Mouse (Mus musculus): ENCODE measurements around the gene Src. TPM values are rescaled to one million over a fixed set of nuclear protein-coding genes. Genes with fewer than 3 reads are reported as not detected.
A peak's percentile ranks its signal among the peaks of the same experiment; 100 is the strongest.

Gene Src
- polyA plus RNA-seq, 1 experiment from 2014 or later, result 6.7 TPM

DNA sequence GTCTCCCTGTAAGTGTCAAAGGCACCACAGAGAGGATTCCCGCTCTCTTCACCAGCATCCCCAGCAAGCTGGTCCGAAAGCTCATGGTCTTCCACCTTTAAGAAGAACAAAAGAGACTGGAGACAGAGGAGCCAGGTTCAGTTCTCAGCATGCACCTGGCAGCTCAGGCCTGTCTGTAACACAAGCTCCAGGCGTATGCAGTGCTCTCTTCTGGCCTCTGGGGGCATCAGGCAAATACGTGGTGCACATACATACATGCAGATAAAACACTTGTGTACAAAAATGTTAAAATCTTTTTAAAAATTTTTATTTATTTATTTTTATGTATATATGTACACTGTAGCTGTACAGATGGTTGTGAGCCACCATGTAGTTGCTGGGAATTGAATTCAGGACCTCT is 19.7 kb upstream of the Src start:
- WGBS, result over 99% methylated on average over 4 of the region's 4 CpGs
- Histone ChIP-seq H3K9ac (ENCODE audit: low read length) (no peak overlapping the region), H3K27me3 (ENCODE audit: control insufficient read depth, insufficient read depth, low read length) (no peaks in the 10 kb centered on the region), H3K4me3 (ENCODE audit: control insufficient read depth in 1 of 2, insufficient read depth in 1 of 2, low read depth in 1 of 2, low read length in 2 of 2) (no peak overlapping the region), H3K27ac (replicated peaks in 1 of 2; ENCODE audit: control insufficient read depth in 1 of 2, insufficient read depth in 1 of 2, low read depth in 2 of 2, low read length in 2 of 2) (no peak overlapping the region), H3K36me3 (ENCODE audit: control insufficient read depth, insufficient read depth, low read length) (peaks cover 34% of the 10 kb centered on the region), H3K4me1 (ENCODE audit: control insufficient read depth in 2 of 2, insufficient read depth in 2 of 2, low read length in 2 of 2) (no peaks in the 10 kb centered on the region), H3K9me3 (ENCODE audit: control insufficient read depth, low read length) (peaks cover 4% of the 10 kb centered on the region; the same call in 1 of the 2 replicates), H3K4me2 (ENCODE audit: low read length) (no peak overlapping the region)
- no peak for ATAC-seq (ENCODE audit: insufficient number of reproducible peaks, insufficient read depth, low FRiP score, low read depth)

DNA sequence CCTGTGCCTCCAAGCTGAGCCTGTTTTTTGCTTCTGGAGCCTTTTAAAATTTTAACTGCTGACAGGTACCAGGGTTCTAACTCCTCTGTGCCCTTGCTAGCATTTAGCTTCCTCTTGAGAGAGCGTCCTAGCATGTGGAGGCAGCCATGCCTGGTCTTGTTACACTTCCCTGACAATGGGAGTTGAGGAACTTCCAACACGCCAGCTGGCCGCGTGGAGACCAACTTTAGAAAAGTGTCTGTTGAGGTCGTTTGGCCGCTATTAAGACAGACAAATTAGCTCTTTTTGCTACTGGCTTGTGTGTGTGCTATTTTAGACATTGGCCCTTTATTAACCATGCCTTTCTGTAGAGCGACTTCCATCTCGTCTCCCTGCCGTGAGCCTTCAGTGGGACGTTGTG is 18.4 kb upstream of the Src start:
- WGBS, result 89% methylated on average over 10 of the region's 10 CpGs
- no peak overlapping the region for H3K9ac ChIP-seq (ENCODE audit: low read length)
- no peak overlapping the region for H3K27ac ChIP-seq (replicated peaks in 1 of 2; ENCODE audit: control insufficient read depth in 1 of 2, insufficient read depth in 1 of 2, low read depth in 2 of 2, low read length in 2 of 2)
- no peak overlapping the region for H3K4me2 ChIP-seq (ENCODE audit: low read length)
- H3K27me3 ChIP-seq (ENCODE audit: control insufficient read depth, insufficient read depth, low read length), result no peaks in the 10 kb centered on the region
- H3K4me3 ChIP-seq (ENCODE audit: control insufficient read depth in 1 of 2, insufficient read depth in 1 of 2, low read depth in 1 of 2, low read length in 2 of 2), result no peak overlapping the region
- ATAC-seq (ENCODE audit: insufficient number of reproducible peaks, insufficient read depth, low FRiP score, low read depth), result no peak
- no peaks in the 10 kb centered on the region for H3K4me1 ChIP-seq (ENCODE audit: control insufficient read depth in 2 of 2, insufficient read depth in 2 of 2, low read length in 2 of 2)
- peaks cover 4% of the 10 kb centered on the region; the same call in 1 of the 2 replicates for H3K9me3 ChIP-seq (ENCODE audit: control insufficient read depth, low read length)
- peaks cover 34% of the 10 kb centered on the region for H3K36me3 ChIP-seq (ENCODE audit: control insufficient read depth, insufficient read depth, low read length)

DNA sequence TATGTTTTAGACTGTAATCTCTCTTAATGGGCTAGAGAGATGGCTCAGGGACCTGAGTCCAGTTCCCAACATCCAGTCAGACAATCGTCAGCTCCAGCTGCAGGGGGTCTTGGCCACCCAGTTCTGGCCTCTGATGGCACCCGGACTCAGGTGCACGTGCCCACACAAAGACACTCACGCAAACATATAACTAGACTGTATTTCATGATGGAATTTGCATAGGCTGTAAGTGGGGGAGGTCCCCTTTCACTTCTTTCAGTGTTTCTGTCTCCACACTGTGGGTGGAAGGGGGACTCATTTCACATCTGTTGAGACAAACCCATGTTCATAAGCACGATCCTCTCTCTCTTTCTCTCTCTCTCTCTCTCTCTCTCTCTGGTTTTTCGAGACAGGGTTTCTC is 17.8 kb upstream of the Src start:
- H3K4me1 ChIP-seq (ENCODE audit: control insufficient read depth in 2 of 2, insufficient read depth in 2 of 2, low read length in 2 of 2), result no peaks in the 10 kb centered on the region
- H3K4me2 ChIP-seq (ENCODE audit: low read length), result no peak overlapping the region
- H3K4me3 ChIP-seq (ENCODE audit: control insufficient read depth in 1 of 2, insufficient read depth in 1 of 2, low read depth in 1 of 2, low read length in 2 of 2), result no peak overlapping the region
- H3K27ac ChIP-seq (replicated peaks in 1 of 2; ENCODE audit: control insufficient read depth in 1 of 2, insufficient read depth in 1 of 2, low read depth in 2 of 2, low read length in 2 of 2), result no peak overlapping the region
- H3K9me3 ChIP-seq (ENCODE audit: control insufficient read depth, low read length), result peaks cover 4% of the 10 kb centered on the region; the same call in 1 of the 2 replicates
- no peaks in the 10 kb centered on the region for H3K27me3 ChIP-seq (ENCODE audit: control insufficient read depth, insufficient read depth, low read length)
- ATAC-seq (ENCODE audit: insufficient number of reproducible peaks, insufficient read depth, low FRiP score, low read depth), result no peak
- WGBS, result 85% methylated on average over 6 of the region's 6 CpGs
- H3K36me3 ChIP-seq (ENCODE audit: control insufficient read depth, insufficient read depth, low read length), result peaks cover 31% of the 10 kb centered on the region
- no peak overlapping the region for H3K9ac ChIP-seq (ENCODE audit: low read length)

DNA sequence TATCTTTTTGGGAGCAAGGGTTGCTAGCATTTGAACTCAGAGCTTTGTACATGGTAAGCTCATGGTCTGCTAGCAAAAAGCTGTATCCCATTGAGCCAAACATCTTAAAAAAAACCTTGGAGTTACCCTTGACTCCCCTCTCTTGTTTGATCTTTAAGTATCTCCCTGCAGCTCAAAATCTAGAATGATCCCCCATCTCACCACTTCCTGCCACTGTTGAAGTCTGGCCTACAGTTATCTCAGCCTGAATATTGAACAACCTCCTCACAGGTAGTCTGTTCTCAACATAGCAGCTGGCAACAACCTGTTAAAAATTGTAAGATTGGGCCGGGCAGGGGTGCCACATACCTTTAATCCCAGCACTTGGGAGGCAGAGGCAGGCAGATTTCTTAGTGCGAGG is 17.0 kb upstream of the Src start:
- Histone ChIP-seq H3K4me2 (ENCODE audit: low read length) (no peak overlapping the region), H3K4me3 (ENCODE audit: control insufficient read depth in 1 of 2, insufficient read depth in 1 of 2, low read depth in 1 of 2, low read length in 2 of 2) (no peak overlapping the region), H3K9ac (ENCODE audit: low read length) (no peak overlapping the region), H3K9me3 (ENCODE audit: control insufficient read depth, low read length) (peaks cover 4% of the 10 kb centered on the region; the same call in 1 of the 2 replicates), H3K4me1 (ENCODE audit: control insufficient read depth in 2 of 2, insufficient read depth in 2 of 2, low read length in 2 of 2) (no peaks in the 10 kb centered on the region), H3K27ac (replicated peaks in 1 of 2; ENCODE audit: control insufficient read depth in 1 of 2, insufficient read depth in 1 of 2, low read depth in 2 of 2, low read length in 2 of 2) (no peak overlapping the region), H3K36me3 (ENCODE audit: control insufficient read depth, insufficient read depth, low read length) (peaks cover 23% of the 10 kb centered on the region), H3K27me3 (ENCODE audit: control insufficient read depth, insufficient read depth, low read length) (no peaks in the 10 kb centered on the region)
- WGBS, result 86% methylated on average over 2 of the region's 2 CpGs
- no peak for ATAC-seq (ENCODE audit: insufficient number of reproducible peaks, insufficient read depth, low FRiP score, low read depth)

DNA sequence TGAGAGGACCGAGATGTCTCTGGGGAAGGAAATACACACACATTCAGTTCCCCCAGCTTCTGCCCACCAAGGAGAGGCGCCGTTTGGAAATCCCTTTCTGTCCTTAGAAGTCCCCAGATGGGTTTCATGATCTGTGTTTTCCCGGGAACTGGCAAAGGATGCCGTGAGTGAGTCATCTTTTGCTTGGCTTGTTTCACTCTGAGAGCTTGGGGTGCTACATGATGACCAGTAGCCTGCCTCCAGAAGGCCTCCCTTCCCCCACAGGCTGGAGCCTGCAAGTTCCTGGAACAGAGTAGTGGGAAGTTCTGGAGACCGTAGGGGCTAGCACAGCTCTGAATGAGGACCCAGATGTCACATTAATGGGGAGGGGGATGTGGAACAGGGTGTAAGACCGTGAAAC is 10.6 kb upstream of the Src start:
- Histone ChIP-seq H3K27me3 (ENCODE audit: control insufficient read depth, insufficient read depth, low read length) (no peaks in the 10 kb centered on the region), H3K9ac (ENCODE audit: low read length) (no peak overlapping the region), H3K36me3 (ENCODE audit: control insufficient read depth, insufficient read depth, low read length) (no peaks in the 10 kb centered on the region), H3K4me3 (ENCODE audit: control insufficient read depth in 1 of 2, insufficient read depth in 1 of 2, low read depth in 1 of 2, low read length in 2 of 2) (no peak overlapping the region), H3K9me3 (ENCODE audit: control insufficient read depth, low read length) (no peaks in the 10 kb centered on the region), H3K27ac (replicated peaks in 1 of 2; ENCODE audit: control insufficient read depth in 1 of 2, insufficient read depth in 1 of 2, low read depth in 2 of 2, low read length in 2 of 2) (no peak overlapping the region), H3K4me2 (ENCODE audit: low read length) (no peak overlapping the region), H3K4me1 (ENCODE audit: control insufficient read depth in 2 of 2, insufficient read depth in 2 of 2, low read length in 2 of 2) (peaks cover 4% of the 10 kb centered on the region in 2 experiments; a peak in 2 of 4 replicates)
- ATAC-seq (ENCODE audit: insufficient number of reproducible peaks, insufficient read depth, low FRiP score, low read depth), result no peak
- WGBS, result 69% methylated on average over 7 of the region's 7 CpGs

DNA sequence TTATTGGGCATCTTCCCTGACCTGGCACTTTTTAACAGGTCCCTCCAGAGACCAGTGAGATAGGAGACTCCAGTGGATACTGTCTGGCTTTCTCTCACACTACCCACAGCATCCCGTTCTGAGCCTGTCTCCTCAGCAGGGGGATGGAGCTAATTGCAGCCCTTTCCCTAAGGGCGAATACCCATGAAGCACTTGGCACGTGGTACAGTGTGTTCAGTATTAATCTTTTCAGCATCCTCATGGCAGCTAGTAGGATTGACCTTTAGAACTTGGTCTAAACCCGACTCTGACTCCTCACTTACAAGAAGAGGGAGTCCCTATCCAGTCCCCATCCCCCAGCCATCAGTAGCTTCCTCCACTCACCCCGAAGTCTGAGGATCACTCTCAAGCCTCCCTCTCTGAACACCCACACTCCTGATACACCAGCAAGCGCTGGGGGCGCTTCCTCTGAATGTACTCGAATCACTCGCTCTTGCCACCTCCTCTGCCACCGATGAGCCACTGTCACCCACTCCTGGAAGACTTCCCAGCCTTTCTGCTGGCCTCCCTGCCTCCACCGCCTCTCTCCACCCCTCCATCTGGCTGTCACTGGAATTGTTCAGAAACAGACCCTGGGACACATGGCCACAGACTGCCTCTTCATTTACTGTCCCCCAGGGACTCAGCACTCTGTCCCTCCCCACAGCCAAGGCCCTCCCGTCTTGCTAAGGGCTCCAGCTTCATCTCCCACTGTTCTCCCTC is 8.3 kb upstream of the Src start:
- Histone ChIP-seq H3K9me3 (ENCODE audit: control insufficient read depth, low read length) (no peaks in the 10 kb centered on the region), H3K4me1 (ENCODE audit: control insufficient read depth in 2 of 2, insufficient read depth in 2 of 2, low read length in 2 of 2) (peaks cover 4% of the 10 kb centered on the region in 2 experiments; a peak in 2 of 4 replicates), H3K4me3 (ENCODE audit: control insufficient read depth in 1 of 2, insufficient read depth in 1 of 2, low read depth in 1 of 2, low read length in 2 of 2) (no peak overlapping the region), H3K36me3 (ENCODE audit: control insufficient read depth, insufficient read depth, low read length) (no peaks in the 10 kb centered on the region), H3K4me2 (ENCODE audit: low read length) (no peak overlapping the region), H3K9ac (ENCODE audit: low read length) (no peak overlapping the region), H3K27ac (replicated peaks in 1 of 2; ENCODE audit: control insufficient read depth in 1 of 2, insufficient read depth in 1 of 2, low read depth in 2 of 2, low read length in 2 of 2) (no peak overlapping the region), H3K27me3 (ENCODE audit: control insufficient read depth, insufficient read depth, low read length) (no peaks in the 10 kb centered on the region)
- WGBS, result 71% methylated on average over 12 of the region's 12 CpGs
- ATAC-seq (ENCODE audit: insufficient number of reproducible peaks, insufficient read depth, low FRiP score, low read depth), result no peak

DNA sequence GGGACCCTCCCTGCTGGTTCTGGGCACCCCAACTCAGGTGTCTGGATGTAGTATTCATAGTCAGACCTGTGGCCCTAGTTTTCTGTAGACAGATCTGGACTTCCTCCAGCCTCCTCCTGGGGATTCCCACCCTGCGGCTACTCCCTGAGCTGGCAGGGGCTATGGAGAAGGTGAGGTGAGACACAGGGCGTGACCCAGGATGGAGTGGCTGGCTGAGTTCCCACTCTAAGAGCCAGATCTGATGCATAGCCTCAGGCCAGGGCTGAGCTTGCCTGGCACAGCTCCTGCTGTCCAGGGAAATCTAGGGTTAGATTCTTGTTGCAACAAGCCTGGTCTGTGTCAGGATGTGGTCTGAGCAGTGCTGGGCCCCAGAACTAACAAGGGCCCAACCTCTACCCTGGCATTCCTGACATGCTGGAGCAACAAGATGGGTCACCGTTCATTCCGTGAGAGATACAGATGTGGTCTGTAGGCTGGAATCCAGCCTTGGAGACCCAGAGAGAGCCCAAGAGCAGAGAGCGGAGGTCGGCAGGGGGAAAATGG is 7.0 kb upstream of the Src start:
- H3K36me3 ChIP-seq (ENCODE audit: control insufficient read depth, insufficient read depth, low read length), result no peaks in the 10 kb centered on the region
- peak; percentile 36; the same call in 1 of the 2 replicates for ATAC-seq (ENCODE audit: insufficient number of reproducible peaks, insufficient read depth, low FRiP score, low read depth)
- H3K4me3 ChIP-seq (ENCODE audit: control insufficient read depth in 1 of 2, insufficient read depth in 1 of 2, low read depth in 1 of 2, low read length in 2 of 2), result no peak overlapping the region
- 57% methylated on average over 6 of the region's 6 CpGs for WGBS
- no peak overlapping the region for H3K9ac ChIP-seq (ENCODE audit: low read length)
- no peak overlapping the region for H3K4me2 ChIP-seq (ENCODE audit: low read length)
- H3K9me3 ChIP-seq (ENCODE audit: control insufficient read depth, low read length), result no peaks in the 10 kb centered on the region
- no peak overlapping the region for H3K27ac ChIP-seq (replicated peaks in 1 of 2; ENCODE audit: control insufficient read depth in 1 of 2, insufficient read depth in 1 of 2, low read depth in 2 of 2, low read length in 2 of 2)
- peaks cover 4% of the 10 kb centered on the region in 2 experiments; a peak in 2 of 4 replicates for H3K4me1 ChIP-seq (ENCODE audit: control insufficient read depth in 2 of 2, insufficient read depth in 2 of 2, low read length in 2 of 2)
- no peaks in the 10 kb centered on the region for H3K27me3 ChIP-seq (ENCODE audit: control insufficient read depth, insufficient read depth, low read length)

All from heart, embryonic 14.5 days (tissue).